Mouse (Mus musculus) MEL (cell line): ENCODE measurements around the gene Arid5b. TPM values are rescaled to one million over a fixed set of nuclear protein-coding genes. Genes with fewer than 3 reads are reported as not detected.

Source experiments
- DNase-seq: peaks from one replicate; pipeline ENCODE4 v3.0.0; 2011; ENCODE audit warnings: low read depth, low spot score
- H3K27ac ChIP-seq: 2 replicates; pipeline ENCODE4 v1.5.1; 2012; ENCODE audit warnings: low read depth, mild to moderate bottlenecking, control low read depth, low read length, moderate library complexity; ENCODE audit not compliant: control insufficient read depth
- H3K27me3 ChIP-seq, 2 experiments: fragments of 150-350 bp in 1 of 2; sonication (generic) in 1 of 2; 2 replicates each; pipeline ENCODE4 v1.6.1; 2012; ENCODE audit warnings: low read length in 2 of 2, mild to moderate bottlenecking in 2 of 2, improper control_type of control experiment in 1 of 2, moderate library complexity in 1 of 2; ENCODE audit not compliant: insufficient read depth in 2 of 2, control insufficient read depth in 1 of 2
- H3K36me3 ChIP-seq, 2 experiments: 2 replicates each; pipeline ENCODE4 v1.6.1; 2012 to 2014; ENCODE audit warnings: low read length in 2 of 2, improper control_type of control experiment in 1 of 2, inconsistent platforms in 1 of 2, mild to moderate bottlenecking in 1 of 2; ENCODE audit not compliant: insufficient read depth in 2 of 2, control insufficient read depth in 1 of 2
- H3K4me1 ChIP-seq, 2 experiments: fragments of 150-350 bp in 1 of 2; sonication (generic) in 1 of 2; 2 replicates each; pipeline ENCODE4 v1.6.1; 2012; ENCODE audit warnings: low read length in 2 of 2, improper control_type of control experiment in 1 of 2, mild to moderate bottlenecking in 1 of 2; ENCODE audit not compliant: insufficient read depth in 2 of 2, control insufficient read depth in 1 of 2
- H3K4me3 ChIP-seq, 2 experiments: fragments of 150-350 bp in 1 of 2; sonication (generic) in 1 of 2; 2 replicates each; pipeline ENCODE4 v1.5.1; 2012; ENCODE audit warnings: low read depth in 2 of 2, low read length in 2 of 2, mild to moderate bottlenecking in 2 of 2, moderate library complexity in 2 of 2, control low read depth in 1 of 2, improper control_type of control experiment in 1 of 2; ENCODE audit not compliant: control insufficient read depth in 1 of 2, insufficient read depth in 1 of 2
- H3K79me2 ChIP-seq: 2 replicates; pipeline ENCODE4 v1.6.1; 2012; ENCODE audit warnings: mild to moderate bottlenecking, low read length, moderate library complexity; ENCODE audit not compliant: control insufficient read depth, poor library complexity, insufficient read depth
- H3K9ac ChIP-seq: 2 replicates; pipeline ENCODE4 v1.6.1; 2012; ENCODE audit warnings: low read depth, mild to moderate bottlenecking, control low read depth, low read length, moderate library complexity; ENCODE audit not compliant: control insufficient read depth, poor library complexity, severe bottlenecking
- H3K9me3 ChIP-seq: fragments of 150-350 bp; sonication (generic); replicated peaks from 2 replicates; pipeline ENCODE4 v1.6.1; 2012; ENCODE audit warnings: mild to moderate bottlenecking, low read length, improper control_type of control experiment, moderate library complexity; ENCODE audit not compliant: insufficient read depth
- BHLHE40 ChIP-seq: IDR thresholded peaks from 2 replicates; pipeline ENCODE4 v1.6.1; 2012; ENCODE audit warnings: low read depth, mild to moderate bottlenecking, inconsistent platforms, low read length, improper control_type of control experiment, borderline replicate concordance
- CHD1 ChIP-seq: IDR thresholded peaks from 2 replicates; pipeline ENCODE4 v1.6.1; 2012; ENCODE audit warnings: low read depth, mild to moderate bottlenecking, inconsistent platforms, low read length, improper control_type of control experiment
- CTCF ChIP-seq, 3 experiments: IDR thresholded peaks in 2 of 3; conservative IDR thresholded peaks in 1 of 3; 2 replicates each; pipeline ENCODE4 v1.5.1; 2011 to 2012; ENCODE audit warnings: low read length in 3 of 3, low read depth in 2 of 3, mild to moderate bottlenecking in 2 of 3, improper control_type of control experiment in 1 of 3, inconsistent platforms in 1 of 3, mixed read lengths in 1 of 3, moderate library complexity in 1 of 3; ENCODE audit not compliant: control insufficient read depth in 1 of 3, insufficient read depth in 1 of 3, poor library complexity in 1 of 3, severe bottlenecking in 1 of 3
- EP300 ChIP-seq, 2 experiments: IDR thresholded peaks; 2 replicates each; pipeline ENCODE4 v1.6.1; 2011; ENCODE audit warnings: improper control_type of control experiment in 2 of 2, low read length in 2 of 2, low read depth in 1 of 2, mild to moderate bottlenecking in 1 of 2
- ETS1 ChIP-seq: IDR thresholded peaks from 2 replicates; pipeline ENCODE4 v1.6.1; 2012; ENCODE audit warnings: low read depth, mild to moderate bottlenecking, inconsistent platforms, low read length, improper control_type of control experiment, moderate library complexity
- HCFC1 ChIP-seq: IDR thresholded peaks from 2 replicates; pipeline ENCODE4 v1.6.1; 2012; ENCODE audit warnings: low read depth, mild to moderate bottlenecking, inconsistent platforms, low read length, improper control_type of control experiment, moderate library complexity
- MAFK ChIP-seq: IDR thresholded peaks from 2 replicates; pipeline ENCODE4 v1.6.1; 2011; ENCODE audit warnings: low read depth, mild to moderate bottlenecking, low read length, improper control_type of control experiment, borderline replicate concordance
- MAX ChIP-seq: IDR thresholded peaks from 2 replicates; pipeline ENCODE4 v1.6.1; 2011; ENCODE audit warnings: low read length, improper control_type of control experiment
- MXI1 ChIP-seq: IDR thresholded peaks from 2 replicates; pipeline ENCODE4 v1.6.1; 2011; ENCODE audit warnings: mild to moderate bottlenecking, low read depth, low read length, improper control_type of control experiment
- MYB ChIP-seq: IDR thresholded peaks from 2 replicates; pipeline ENCODE4 v1.6.1; 2011; ENCODE audit warnings: mild to moderate bottlenecking, low read depth, low read length, improper control_type of control experiment
- MYC ChIP-seq: IDR thresholded peaks from 2 replicates; pipeline ENCODE4 v1.6.1; 2011; ENCODE audit warnings: low read depth, mild to moderate bottlenecking, low read length, improper control_type of control experiment, moderate library complexity
- NRF1 ChIP-seq: IDR thresholded peaks from 2 replicates; pipeline ENCODE4 v1.6.1; 2014; ENCODE audit warnings: low read depth, mild to moderate bottlenecking, inconsistent platforms, low read length, improper control_type of control experiment, moderate library complexity; ENCODE audit not compliant: poor library complexity, insufficient read depth, severe bottlenecking
- POLR2A ChIP-seq, 2 experiments: IDR thresholded peaks; 2 replicates each; pipeline ENCODE4 v1.6.1; 2011 to 2012; ENCODE audit warnings: low read length in 2 of 2, mild to moderate bottlenecking in 2 of 2, control low read depth in 1 of 2, improper control_type of control experiment in 1 of 2, low read depth in 1 of 2, moderate library complexity in 1 of 2; ENCODE audit not compliant: control insufficient read depth in 1 of 2, insufficient read depth in 1 of 2, poor library complexity in 1 of 2
- RAD21 ChIP-seq: IDR thresholded peaks from 2 replicates; pipeline ENCODE4 v1.6.1; 2011; ENCODE audit warnings: mild to moderate bottlenecking, low read depth, low read length, improper control_type of control experiment
- RCOR1 ChIP-seq: IDR thresholded peaks from 2 replicates; pipeline ENCODE4 v1.6.1; 2012; ENCODE audit warnings: low read depth, mild to moderate bottlenecking, inconsistent platforms, low read length, improper control_type of control experiment
- SMC3 ChIP-seq: IDR thresholded peaks from 2 replicates; pipeline ENCODE4 v1.6.1; 2011; ENCODE audit warnings: low read depth, low read length, improper control_type of control experiment
- TBP ChIP-seq: IDR thresholded peaks from 2 replicates; pipeline ENCODE4 v1.8.0; 2011; ENCODE audit warnings: low read depth, low read length, improper control_type of control experiment
- USF1 ChIP-seq: IDR thresholded peaks from 2 replicates; pipeline ENCODE4 v1.6.1; 2014; ENCODE audit warnings: low read depth, mild to moderate bottlenecking, inconsistent platforms, low read length, improper control_type of control experiment, moderate library complexity
- ZMIZ1 ChIP-seq: IDR thresholded peaks from 2 replicates; pipeline ENCODE4 v1.6.1; 2012; ENCODE audit warnings: low read depth, mild to moderate bottlenecking, inconsistent platforms, low read length, improper control_type of control experiment, moderate library complexity
- ZNF384 ChIP-seq: IDR thresholded peaks from 2 replicates; pipeline ENCODE4 v1.6.1; 2012; ENCODE audit warnings: low read depth, mild to moderate bottlenecking, inconsistent platforms, low read length, improper control_type of control experiment
- polyA plus RNA-seq, 2 experiments: library from polyadenylated mRNA; stranded (reverse) in 1 of 2; unstranded in 1 of 2; fragments of >175 nt in 1 of 2; fragments of >200 nt in 1 of 2; gene quantifications; 2 replicates each; pipeline versions ENCODE4 v1.2.1 to v1.2.4; 2012; ENCODE audit warnings: low replicate concordance in 2 of 2, low read depth in 1 of 2; ENCODE audit not compliant: insufficient read length in 2 of 2, insufficient read depth in 1 of 2, missing spikeins in 1 of 2
- total RNA-seq: library from RNA; depleted of rRNA; stranded (reverse); fragments of 300-350 nt; gene quantifications from 2 replicates; pipeline ENCODE4 v1.2.3, GENCODE M21; 2012

The Arid5b gene
- total and polyA plus RNA-seq, 3 experiments: 0.03 TPM; not detected in 2

- TF ChIP-seq CHD1 (no peak), TBP (no peak), SMC3 (no peak), USF1 (no peak), NRF1 (no peak), MAX (no peak), ETS1 (no peak), BHLHE40 (no peak), ZNF384 (no peak), EP300 (IDR thresholded peaks at IDR 0.05; ENCODE audit: low read depth in 1 of 2, low read length in 2 of 2) (no peak), MXI1 (no peak), ZMIZ1 (no peak), MYC (no peak), POLR2A (IDR thresholded peaks at IDR 0.05; ENCODE audit: control insufficient read depth in 1 of 2, insufficient read depth in 1 of 2, low read depth in 1 of 2, low read length in 2 of 2, poor library complexity in 1 of 2) (no peak), MYB (no peak), RCOR1 (no peak), MAFK (no peak)
- H3K27me3 ChIP-seq: no peaks in the 10 kb centered on the region
- H3K36me3 ChIP-seq: no peaks in the 10 kb centered on the region
- H3K4me3 ChIP-seq: no peak overlapping the region
- H3K9ac ChIP-seq: no peak overlapping the region
- H3K79me2 ChIP-seq: no peaks in the 10 kb centered on the region
- no peaks in the 10 kb centered on the region for H3K9me3 ChIP-seq
- H3K27ac ChIP-seq: no peak overlapping the region
- DNase-seq: no peak
- no peaks in the 10 kb centered on the region for H3K4me1 ChIP-seq
Observed at GRCm38 (mm10) chr10:68090197-68090535, 188.4 kb downstream of the Arid5b start.

GRCm38 (mm10) chr10:68089435-68090196, 188.9 kb downstream of the Arid5b start:
- Histone ChIP-seq H3K79me2 (no peaks in the 10 kb centered on the region), H3K27ac (no peak overlapping the region), H3K27me3 (no peaks in the 10 kb centered on the region), H3K9ac (no peak overlapping the region), H3K4me1 (no peaks in the 10 kb centered on the region), H3K36me3 (no peaks in the 10 kb centered on the region), H3K4me3 (no peak overlapping the region), H3K9me3 (no peaks in the 10 kb centered on the region)
- peak; percentile 26 for TF ChIP-seq RAD21
- TF ChIP-seq CTCF (IDR thresholded peaks at IDR 0.05 in 2 of 3, conservative IDR thresholded peaks at IDR 0.05 in 1 of 3; ENCODE audit: control insufficient read depth in 1 of 3, insufficient read depth in 1 of 3, low read depth in 2 of 3, low read length in 3 of 3, poor library complexity in 1 of 3, severe bottlenecking in 1 of 3): peak; percentile 28 to 58 (median 44); a peak in 4 of 6 replicates
- peak; percentile 44 for TF ChIP-seq SMC3
- no peak for TF ChIP-seq HCFC1
- TF ChIP-seq MYB: no peak
- DNase-seq: peak; percentile 48
